Mouse (Mus musculus) hindlimb bud, embryonic 11.5 days (tissue): ENCODE measurements around the gene Lrrc51.

Experiments used
- DNase-seq: peaks from one replicate; pipeline ENCODE4 v3.0.0-alpha.2; 2012; ENCODE audit warnings: low read depth, low spot score; ENCODE audit errors: extremely low spot score

The Lrrc51 gene

DNA sequence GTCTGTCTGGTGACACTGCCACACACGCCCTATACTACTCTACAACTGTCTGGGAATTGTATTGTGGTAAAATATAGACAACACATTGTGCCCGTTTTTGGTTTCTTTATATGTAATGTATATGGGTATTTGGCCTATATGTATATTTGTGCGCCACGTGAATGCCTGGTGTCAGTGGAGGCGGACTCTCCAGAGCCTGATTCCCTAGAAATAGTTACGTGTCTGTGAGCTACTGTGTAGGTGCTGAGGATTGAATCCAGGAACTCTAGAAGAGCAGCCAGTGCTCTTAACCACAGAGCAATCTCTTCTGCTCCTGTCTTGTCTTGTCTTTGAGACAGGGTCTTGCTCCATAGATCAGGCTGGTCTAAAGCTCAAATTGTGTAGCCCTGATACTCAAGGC is 47.4 kb downstream of the Lrrc51 start:
- no peak for DNase-seq

DNA sequence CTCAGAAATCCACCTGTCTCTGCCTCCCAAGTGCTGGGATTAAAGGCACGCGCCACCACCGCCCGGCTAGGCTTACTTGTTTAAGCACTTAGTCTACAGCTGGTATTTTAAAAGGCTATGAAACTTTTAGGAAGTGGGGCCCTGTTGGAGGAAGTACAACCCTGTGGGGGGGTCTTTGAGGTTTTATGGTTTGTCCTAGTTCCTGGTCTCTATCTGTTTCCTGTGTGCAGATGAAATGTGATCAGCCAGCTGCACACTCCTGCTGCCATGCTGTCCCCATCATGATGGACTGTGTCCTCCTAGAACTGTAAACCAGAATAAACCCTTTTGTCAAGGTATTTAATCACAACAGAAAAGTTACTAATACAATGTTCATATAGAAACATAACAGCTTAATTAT is 49.5 kb downstream of the Lrrc51 start:
- DNase-seq, result no peak

DNA sequence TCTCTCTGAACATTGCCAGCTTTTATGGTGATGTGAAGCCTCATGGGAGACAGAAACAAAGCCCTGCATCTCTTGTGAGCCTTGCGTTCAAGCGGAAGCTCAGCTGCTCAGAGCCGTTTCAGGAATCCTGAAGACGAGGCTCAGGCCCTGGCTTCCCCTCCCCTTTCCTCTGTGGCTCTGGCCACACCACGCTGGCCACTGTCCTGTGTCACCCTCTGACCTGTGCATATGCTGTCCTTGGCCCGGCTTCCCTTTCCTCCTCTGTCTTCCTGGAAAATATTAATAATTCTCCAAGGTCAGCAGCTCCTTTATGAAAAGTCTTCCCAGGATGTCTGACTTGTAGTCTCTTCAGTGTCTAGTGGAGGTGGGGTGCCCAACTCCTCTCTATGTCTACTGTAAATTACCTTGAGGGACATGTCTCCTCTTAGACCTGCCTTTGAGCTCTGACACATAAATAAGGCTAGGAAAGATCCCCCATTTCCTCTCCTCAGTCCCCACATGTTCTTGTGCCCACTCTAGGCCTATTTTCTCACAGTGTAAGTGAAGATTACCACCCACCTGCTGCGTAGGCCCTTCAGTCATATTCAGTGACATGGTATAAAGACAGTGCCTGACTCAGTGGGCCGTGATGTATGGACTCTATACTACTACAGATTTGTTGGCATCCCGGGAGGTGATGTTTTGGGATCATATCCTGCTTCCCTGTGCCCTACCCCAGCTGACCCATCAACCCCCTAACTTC is 51.1 kb downstream of the Lrrc51 start:
- no peak for DNase-seq

GRCm38 (mm10) chr7:101880855-101881254 is 52.8 kb downstream of the Lrrc51 start:
- DNase-seq, result no peak

GRCm38 (mm10) chr7:101875978-101876377 is 57.7 kb downstream of the Lrrc51 start:
- DNase-seq, result no peak

- DNase-seq, result no peak
Measured at GRCm38 (mm10) chr7:101871296-101871695, 62.4 kb downstream of the Lrrc51 start.

- no peak for DNase-seq
Measured at GRCm38 (mm10) chr7:101870629-101871028, 63.1 kb downstream of the Lrrc51 start, which contains the start of gene Folr1. Gene Folr1, minus strand, starts transcription at chr7:101870788.

DNA sequence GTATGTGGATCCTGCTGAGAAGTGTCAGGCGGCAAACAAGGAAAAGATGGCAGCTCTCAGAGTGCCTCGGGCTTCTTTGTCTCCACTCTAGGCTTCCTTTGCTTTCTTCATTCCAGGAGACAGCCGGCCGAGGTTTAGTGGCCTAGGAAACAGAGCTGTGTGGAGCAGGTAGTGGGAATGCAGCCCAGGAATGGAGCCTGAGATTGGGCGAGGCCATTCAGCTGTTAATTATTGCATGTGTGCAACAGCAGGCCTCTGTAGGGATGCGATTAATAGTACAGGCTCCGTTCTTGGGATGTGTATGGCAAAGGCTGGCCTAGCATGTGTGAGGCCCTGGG is 64.6 kb downstream of the Lrrc51 start:
- DNase-seq, result no peak

GRCm38 (mm10) chr7:101868241-101869162 is 65.2 kb downstream of the Lrrc51 start:
- DNase-seq, result no peak

DNA sequence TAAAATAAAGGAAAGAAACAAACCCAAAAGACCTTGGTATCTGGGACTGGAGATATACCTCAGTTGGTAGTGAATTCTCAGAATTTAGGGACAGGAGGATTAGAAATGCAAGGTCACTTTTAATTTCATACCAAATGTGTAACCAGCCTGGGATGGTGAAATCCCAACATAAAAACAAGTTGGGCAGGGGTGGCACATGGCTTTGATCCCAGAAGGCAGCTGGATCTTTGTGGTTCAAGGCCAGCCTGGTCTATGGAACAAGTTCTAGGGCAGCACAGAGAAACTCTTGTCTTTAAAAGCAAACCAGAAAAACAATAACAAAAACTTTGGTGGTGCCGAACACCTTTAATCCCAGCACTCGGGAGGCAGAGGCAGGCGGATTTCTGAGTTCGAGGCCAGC is 66.2 kb downstream of the Lrrc51 start:
- no peak for DNase-seq

- no peak for DNase-seq
Measured at GRCm38 (mm10) chr7:101866491-101867265, 67.0 kb downstream of the Lrrc51 start.

GRCm38 (mm10) chr7:101863415-101863814 is 70.3 kb downstream of the Lrrc51 start, which contains the start of gene Anapc15:
Gene Anapc15, plus strand, starts transcription at chr7:101863715.
- no peak for DNase-seq
